Mouse (Mus musculus) megakaryocyte, embryonic 14.5 days (primary cell): Measurements from ENCODE around the gene Nme9.

Source experiments
- FLI1 ChIP-seq: IDR thresholded peaks from 2 replicates; pipeline ENCODE4 v1.6.1; 2012; ENCODE audit warnings: low read length, inconsistent platforms, mixed read lengths
- GATA1 ChIP-seq: IDR thresholded peaks from 3 replicates; pipeline ENCODE4 v1.6.1; 2012; ENCODE audit warnings: mixed read lengths, low read length, inconsistent platforms, borderline replicate concordance

GRCm38 (mm10) chr9:99440941-99441340, 10.3 kb upstream of the Nme9 start:
- TF ChIP-seq GATA1 (no peak), FLI1 (no peak)
